In the genomic region with DNA sequence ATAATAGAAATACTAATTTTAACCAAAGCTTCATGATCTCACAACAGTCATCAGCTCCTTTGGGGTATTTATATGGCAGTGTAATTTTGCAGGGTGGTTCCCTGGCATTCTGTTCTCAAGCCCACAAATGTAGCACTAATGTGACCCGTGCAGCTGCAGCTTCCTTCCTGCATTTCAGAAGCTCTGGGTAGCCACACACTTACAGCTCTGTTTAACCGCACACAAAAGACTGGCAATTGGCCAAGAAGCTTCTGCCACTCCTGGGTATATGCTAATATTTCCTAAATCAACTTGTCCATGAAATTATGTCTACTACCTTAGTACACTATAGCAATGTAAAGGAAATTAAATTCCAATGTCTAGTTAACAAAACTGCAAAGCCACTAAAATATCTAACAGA, we compare ENCODE assay signal across 7 mouse cellular contexts. TPM values are rescaled to one million over a fixed set of nuclear protein-coding genes. Genes with fewer than 3 reads are reported as not detected.
DNase-seq lines count a peak whose midpoint lies in the region; ATAC-seq and TF ChIP-seq lines count a peak whose summit lies in the region.

No protein-coding gene starts in this region.

- TF ChIP-seq CTCF in hindbrain, postnatal 0 days (IDR thresholded peaks at IDR 0.05; ENCODE audit: low read depth): no peak
- TF ChIP-seq CTCF in gastrocnemius, adult 2 months (IDR thresholded peaks at IDR 0.05): no peak

- no peak for ATAC-seq in midbrain, embryonic 14.5 days (ENCODE audit: low FRiP score, low TSS enrichment)
- no peak for ATAC-seq in midbrain, embryonic 11.5 days (ENCODE audit: low FRiP score)
- peak; percentile 75; the same call in 1 of the 2 replicates for ATAC-seq in forebrain, embryonic 14.5 days
- no peak for ATAC-seq in hindbrain, postnatal 0 days
- peak; percentile 51; the same call in 1 of the 2 replicates for ATAC-seq in neural tube, embryonic 14.5 days (ENCODE audit: low read depth)
- no peak for ATAC-seq in frontal cortex, adult (ENCODE audit: low TSS enrichment)

- 0 out of 2 replicates have a peak, but pooled peaks cover 4% of the 10 kb centered on the region for H3K4me1 ChIP-seq in midbrain, embryonic 14.5 days (ENCODE audit: control insufficient read depth, insufficient read depth, low read length)
- no peaks in the 10 kb centered on the region for H3K4me1 ChIP-seq in midbrain, embryonic 11.5 days (ENCODE audit: control insufficient read depth, insufficient read depth, low read length)
- peaks cover 3% of the 10 kb centered on the region for H3K4me1 ChIP-seq in forebrain, embryonic 14.5 days (ENCODE audit: control insufficient read depth, insufficient read depth, low read length)
- H3K4me1 ChIP-seq in hindbrain, postnatal 0 days (ENCODE audit: insufficient read depth, low read length): peaks cover 4% of the 10 kb centered on the region; the same call in 1 of the 2 replicates
- H3K4me1 ChIP-seq in neural tube, embryonic 14.5 days (ENCODE audit: control insufficient read depth, insufficient read depth, low read length): no peaks in the 10 kb centered on the region

- intact Hi-C loops in gastrocnemius, adult 2 months (cut with DNase I): no loop called here

- no peak overlapping the region for H3K4me2 ChIP-seq in midbrain, embryonic 14.5 days (ENCODE audit: low read length)
- H3K4me2 ChIP-seq in midbrain, embryonic 11.5 days: no peak overlapping the region
- H3K4me2 ChIP-seq in forebrain, embryonic 14.5 days (ENCODE audit: low read length): no peak overlapping the region
- H3K4me2 ChIP-seq in hindbrain, postnatal 0 days (ENCODE audit: low read depth, low read length): no peak overlapping the region
- H3K4me2 ChIP-seq in neural tube, embryonic 14.5 days (ENCODE audit: low read depth, low read length): no peak overlapping the region

- no peak overlapping the region for H3K4me3 ChIP-seq in midbrain, embryonic 14.5 days (replicated peaks; ENCODE audit: low read depth, low read length)
- H3K4me3 ChIP-seq in midbrain, embryonic 11.5 days (ENCODE audit: low read depth, low read length): no peak overlapping the region
- no peak overlapping the region for H3K4me3 ChIP-seq in forebrain, embryonic 14.5 days (ENCODE audit: low read depth, low read length)
- H3K4me3 ChIP-seq in hindbrain, postnatal 0 days (ENCODE audit: low read length): no peak overlapping the region
- no peak overlapping the region for H3K4me3 ChIP-seq in neural tube, embryonic 14.5 days (ENCODE audit: low read depth, low read length)
- H3K4me3 ChIP-seq in gastrocnemius, adult 2 months: no peak overlapping the region

- no peaks in the 10 kb centered on the region for H3K27me3 ChIP-seq in midbrain, embryonic 14.5 days (ENCODE audit: control insufficient read depth, insufficient read depth, low read length)
- H3K27me3 ChIP-seq in midbrain, embryonic 11.5 days (ENCODE audit: control insufficient read depth, insufficient read depth, low read length): no peaks in the 10 kb centered on the region
- no peaks in the 10 kb centered on the region for H3K27me3 ChIP-seq in forebrain, embryonic 14.5 days (replicated peaks; ENCODE audit: control insufficient read depth, insufficient read depth, low read length)
- no peaks in the 10 kb centered on the region for H3K27me3 ChIP-seq in hindbrain, postnatal 0 days (ENCODE audit: insufficient read depth, low read length)
- H3K27me3 ChIP-seq in neural tube, embryonic 14.5 days (ENCODE audit: control insufficient read depth, insufficient read depth, low read length): no peaks in the 10 kb centered on the region

- WGBS in midbrain, embryonic 14.5 days: 19% methylated on average over 2 of the region's 2 CpGs
- 58% methylated on average over 2 of the region's 2 CpGs for WGBS in midbrain, embryonic 11.5 days
- WGBS in forebrain, embryonic 14.5 days: 3% methylated on average over 2 of the region's 2 CpGs
- 13% methylated on average over 2 of the region's 2 CpGs for WGBS in hindbrain, postnatal 0 days
- WGBS in neural tube, embryonic 14.5 days: 12% methylated on average over 2 of the region's 2 CpGs

- no peaks in the 10 kb centered on the region for H3K9me3 ChIP-seq in midbrain, embryonic 14.5 days (ENCODE audit: control insufficient read depth, low read length)
- H3K9me3 ChIP-seq in midbrain, embryonic 11.5 days (ENCODE audit: control insufficient read depth, low read length): no peaks in the 10 kb centered on the region
- no peaks in the 10 kb centered on the region for H3K9me3 ChIP-seq in forebrain, embryonic 14.5 days (replicated peaks; ENCODE audit: control insufficient read depth, low read length)
- H3K9me3 ChIP-seq in hindbrain, postnatal 0 days (ENCODE audit: low read length): no peaks in the 10 kb centered on the region
- H3K9me3 ChIP-seq in neural tube, embryonic 14.5 days (ENCODE audit: control insufficient read depth, low read length): no peaks in the 10 kb centered on the region

- H3K36me3 ChIP-seq in midbrain, embryonic 14.5 days (ENCODE audit: control insufficient read depth, insufficient read depth, low read length): 0 out of 2 replicates have a peak, but pooled peaks cover 2% of the 10 kb centered on the region
- no peaks in the 10 kb centered on the region for H3K36me3 ChIP-seq in midbrain, embryonic 11.5 days (ENCODE audit: control insufficient read depth, insufficient read depth, low read length)
- no peaks in the 10 kb centered on the region for H3K36me3 ChIP-seq in forebrain, embryonic 14.5 days (ENCODE audit: control insufficient read depth, insufficient read depth, low read length)
- H3K36me3 ChIP-seq in hindbrain, postnatal 0 days (ENCODE audit: insufficient read depth, low read length): no peaks in the 10 kb centered on the region
- H3K36me3 ChIP-seq in neural tube, embryonic 14.5 days (ENCODE audit: control insufficient read depth, insufficient read depth, low read length): no peaks in the 10 kb centered on the region

- H3K27ac ChIP-seq in midbrain, embryonic 14.5 days (replicated peaks; ENCODE audit: low read depth, low read length): peak overlapping the region; percentile 33; the same call in 1 of the 2 replicates
- no peak overlapping the region for H3K27ac ChIP-seq in midbrain, embryonic 11.5 days (ENCODE audit: low read depth, low read length)
- peak overlapping the region; percentile 35; the same call in 1 of the 2 replicates for H3K27ac ChIP-seq in forebrain, embryonic 14.5 days (ENCODE audit: low read depth, low read length)
- H3K27ac ChIP-seq in hindbrain, postnatal 0 days: 0 out of 2 replicates have a peak overlapping the region, but pooled peaks have one; percentile 20
- no peak overlapping the region for H3K27ac ChIP-seq in neural tube, embryonic 14.5 days (ENCODE audit: low read depth, low read length)
- H3K27ac ChIP-seq in gastrocnemius, adult 2 months: no peak overlapping the region

- no peak overlapping the region for H3K9ac ChIP-seq in midbrain, embryonic 14.5 days (replicated peaks; ENCODE audit: low read length)
- H3K9ac ChIP-seq in midbrain, embryonic 11.5 days (ENCODE audit: low read length): no peak overlapping the region
- no peak overlapping the region for H3K9ac ChIP-seq in forebrain, embryonic 14.5 days (ENCODE audit: low read length)
- no peak overlapping the region for H3K9ac ChIP-seq in hindbrain, postnatal 0 days (replicated peaks; ENCODE audit: low read length)
- no peak overlapping the region for H3K9ac ChIP-seq in neural tube, embryonic 14.5 days (replicated peaks; ENCODE audit: low read depth, low read length)

- DNase-seq in midbrain, embryonic 14.5 days: peak; percentile 85
- DNase-seq in midbrain, embryonic 11.5 days (ENCODE audit: low spot score, missing footprints): no peak
- peak; percentile 84 for DNase-seq in forebrain, embryonic 14.5 days (ENCODE audit: low spot score)
- peak; percentile 72 for DNase-seq in hindbrain, postnatal 0 days (ENCODE audit: low spot score)
- no peak for DNase-seq in gastrocnemius, adult 2 months

RNA-seq across cellular contexts. Expression of gene Usp3, which starts 32.6 kb away (rescaled TPM):
- polyA plus RNA-seq in midbrain, embryonic 14.5 days (2014; fragmentation: Nextera tagmentation; extraction: Ambion mirVana): 70.0 and 104 TPM in 2 replicates
- 104 and 106 TPM in 2 replicates for polyA plus RNA-seq in midbrain, embryonic 11.5 days (2014; fragmentation: Nextera tagmentation; extraction: Ambion mirVana)
- 125 and 134 TPM in 2 replicates for polyA plus RNA-seq in forebrain, embryonic 14.5 days (2014; fragmentation: Nextera tagmentation; extraction: Ambion mirVana)
- 27.2 and 28.4 TPM in 2 replicates for total RNA-seq in hindbrain, postnatal 0 days (2014; rRNA removed)
- polyA plus RNA-seq in hindbrain, postnatal 0 days (2015; fragmentation: Nextera tagmentation; extraction: Ambion mirVana): 39.6 and 46.8 TPM in 2 replicates
- polyA plus RNA-seq in neural tube, embryonic 14.5 days (2014; fragmentation: Nextera tagmentation; extraction: Ambion mirVana): 73.7 and 83.0 TPM in 2 replicates
- total RNA-seq in gastrocnemius, adult 2 months (2021): 10 to 100 TPM; 15.0 to 17.1 TPM

RNA-seq across cellular contexts. Expression of gene Fbxl22, which starts 45.9 kb away (rescaled TPM):
- polyA plus RNA-seq in midbrain, embryonic 14.5 days (2014; fragmentation: Nextera tagmentation; extraction: Ambion mirVana): 1.5 and 1.9 TPM in 2 replicates
- 1.8 and 2.1 TPM in 2 replicates for polyA plus RNA-seq in midbrain, embryonic 11.5 days (2014; fragmentation: Nextera tagmentation; extraction: Ambion mirVana)
- 1.3 and 1.9 TPM in 2 replicates for polyA plus RNA-seq in forebrain, embryonic 14.5 days (2014; fragmentation: Nextera tagmentation; extraction: Ambion mirVana)
- 0.26 and 0.54 TPM in 2 replicates for total RNA-seq in hindbrain, postnatal 0 days (2014; rRNA removed)
- 0.63 and 0.76 TPM in 2 replicates for polyA plus RNA-seq in hindbrain, postnatal 0 days (2015; fragmentation: Nextera tagmentation; extraction: Ambion mirVana)
- polyA plus RNA-seq in neural tube, embryonic 14.5 days (2014; fragmentation: Nextera tagmentation; extraction: Ambion mirVana): 1.3 and 1.5 TPM in 2 replicates
- 1 to 10 TPM; 1.7 to 3.1 TPM for total RNA-seq in gastrocnemius, adult 2 months (2021)

Comparison
In these comparisons a context has a peak if more than half of its experiments do, and no peak if none do; other contexts are left out.
1. DNase-seq: peak in midbrain, embryonic 14.5 days (single experiment), forebrain, embryonic 14.5 days (single experiment) and hindbrain, postnatal 0 days (single experiment); none in midbrain, embryonic 11.5 days (single experiment) and gastrocnemius, adult 2 months (single experiment).
2. H3K27ac ChIP-seq: peak in midbrain, embryonic 14.5 days (single experiment), forebrain, embryonic 14.5 days (single experiment) and hindbrain, postnatal 0 days (single experiment); none in midbrain, embryonic 11.5 days (single experiment), neural tube, embryonic 14.5 days (single experiment) and gastrocnemius, adult 2 months (single experiment).
3. ATAC-seq: peak in forebrain, embryonic 14.5 days (single experiment) and neural tube, embryonic 14.5 days (single experiment); none in midbrain, embryonic 14.5 days (single experiment), midbrain, embryonic 11.5 days (single experiment), hindbrain, postnatal 0 days (single experiment) and frontal cortex, adult (single experiment).